Mouse (Mus musculus) yolk sac, embryonic 10.5 days (tissue): ENCODE results near the gene Rbbp5.

Source experiments
- DNase-seq: peaks from one replicate; pipeline ENCODE4 v3.0.0-alpha.2; 2017; ENCODE audit warnings: low spot score

The Rbbp5 gene

GRCm38 (mm10) chr1:132541824-132542599 is 64.8 kb downstream of the Rbbp5 start:
- DNase-seq: no peak

GRCm38 (mm10) chr1:132542762-132543306 is 65.7 kb downstream of the Rbbp5 start, which contains the start of gene Cntn2:
Gene Cntn2 (minus strand): TSS chr1:132543256.
- DNase-seq: no peak

- DNase-seq: no peak
Measured at GRCm38 (mm10) chr1:132543789-132544188, 66.6 kb downstream of the Rbbp5 start.
